Mouse (Mus musculus) G1E (cell line): ENCODE measurements around the gene Phf6. TPM values are rescaled to one million over a fixed set of nuclear protein-coding genes. Genes with fewer than 3 reads are reported as not detected.
"Not testable (repeated sequence)": the region's sequence is repeated elsewhere in the genome, so short reads cannot be mapped to it uniquely, and the experiment has no call there.

Experiments
- ATAC-seq: 2 replicates; pipeline ENCODE4 v1.8.0; 2016; ENCODE audit warnings: mild to moderate bottlenecking; ENCODE audit not compliant: insufficient number of reproducible peaks, poor library complexity, low FRiP score, severe bottlenecking; ENCODE audit errors: extremely low read depth
- DNase-seq: peaks from one replicate; pipeline ENCODE4 v3.0.0; 2012; ENCODE audit warnings: low spot score
- H3K27me3 ChIP-seq: 2 replicates; pipeline ENCODE4 v1.6.1; 2012; ENCODE audit warnings: mild to moderate bottlenecking, low read length, inconsistent platforms; ENCODE audit not compliant: insufficient read depth
- H3K36me3 ChIP-seq: replicated peaks from 2 replicates; pipeline ENCODE3; 2012; ENCODE audit warnings: mild to moderate bottlenecking, inconsistent platforms
- H3K4me1 ChIP-seq: 2 replicates; pipeline ENCODE4 v1.6.1; 2012; ENCODE audit warnings: low read depth, low read length, inconsistent platforms, mixed read lengths; ENCODE audit not compliant: insufficient read depth
- H3K4me3 ChIP-seq: 2 replicates; pipeline ENCODE4 v1.5.1; 2012; ENCODE audit warnings: low read depth, mild to moderate bottlenecking, inconsistent platforms, low read length, moderate library complexity, mixed read lengths
- H3K9me3 ChIP-seq: replicated peaks from 2 replicates; pipeline ENCODE4 v1.6.1; 2012; ENCODE audit warnings: inconsistent platforms
- CTCF ChIP-seq: IDR thresholded peaks from 2 replicates; pipeline ENCODE4 v1.5.1; 2012; ENCODE audit warnings: low read depth, low read length, inconsistent platforms, mixed read lengths
- GATA1 ChIP-seq: IDR thresholded peaks from 2 replicates; pipeline ENCODE4 v1.6.1; 2012; ENCODE audit warnings: borderline replicate concordance, low read length, inconsistent platforms, mixed read lengths
- GATA2 ChIP-seq: IDR thresholded peaks from 2 replicates; pipeline ENCODE4 v1.6.1; 2012; ENCODE audit warnings: low read depth, low read length, inconsistent platforms, borderline replicate concordance
- POLR2AphosphoS5 ChIP-seq: IDR thresholded peaks from 2 replicates; pipeline ENCODE4 v1.6.1; 2012; ENCODE audit warnings: low read depth, low read length, inconsistent platforms; ENCODE audit not compliant: insufficient replicate concordance
- TAL1 ChIP-seq: conservative IDR thresholded peaks from 2 replicates; pipeline ENCODE4 v1.6.1; 2012; ENCODE audit warnings: low read depth, low read length, inconsistent platforms, mixed read lengths
- polyA plus RNA-seq: library from polyadenylated mRNA; stranded (reverse); fragments of >175 nt; gene quantifications from 2 replicates; pipeline ENCODE4 v1.2.3, GENCODE M21; 2012
- total RNA-seq, 2 experiments: library from RNA; stranded (forward) in 1 of 2; stranded (reverse) in 1 of 2; fragments of 200-1000 nt in 1 of 2; fragments of >200 nt in 1 of 2; fragmentation: Nextera tagmentation in 1 of 2; gene quantifications; 2 replicates each; pipeline ENCODE4 v1.2.3; 2014 to 2017

The Phf6 gene
- total and polyA plus RNA-seq, 3 experiments = 6.6 to 53.1 (median 45.9) TPM

- Histone ChIP-seq H3K27me3 (no peaks in the 10 kb centered on the region), H3K9me3 (no peaks in the 10 kb centered on the region), H3K4me3 (no peak overlapping the region), H3K36me3 (no peaks in the 10 kb centered on the region), H3K4me1 (peaks cover 8% of the 10 kb centered on the region)
- no peak for DNase-seq
- ATAC-seq = no peak
- TF ChIP-seq GATA1 (no peak), CTCF (no peak), POLR2AphosphoS5 (no peak), GATA2 (no peak), TAL1 (no peak)
Measured at GRCm38 (mm10) chrX:52972680-52973079, 60.6 kb downstream of the Phf6 start.

GRCm38 (mm10) chrX:52978576-52978975, 66.5 kb downstream of the Phf6 start:
- ATAC-seq (no peak), DNase-seq (no peak)
- no peaks in the 10 kb centered on the region for H3K4me1 ChIP-seq
- H3K27me3 ChIP-seq = no peaks in the 10 kb centered on the region
- H3K9me3 ChIP-seq = no peaks in the 10 kb centered on the region
- TF ChIP-seq TAL1 = no peak
- no peak for TF ChIP-seq POLR2AphosphoS5
- no peak for TF ChIP-seq GATA2
- TF ChIP-seq CTCF = no peak
- no peak for TF ChIP-seq GATA1
- no peak overlapping the region for H3K4me3 ChIP-seq
- H3K36me3 ChIP-seq = no peaks in the 10 kb centered on the region

- H3K9me3 ChIP-seq = no peaks in the 10 kb centered on the region
- DNase-seq = no peak
- H3K36me3 ChIP-seq = no peaks in the 10 kb centered on the region
- no peaks in the 10 kb centered on the region for H3K4me1 ChIP-seq
- no peak for ATAC-seq
- TF ChIP-seq TAL1 = no peak
- TF ChIP-seq GATA2 = no peak
- TF ChIP-seq GATA1 = no peak
- no peak for TF ChIP-seq CTCF
- TF ChIP-seq POLR2AphosphoS5 = no peak
- no peak overlapping the region for H3K4me3 ChIP-seq
- no peaks in the 10 kb centered on the region for H3K27me3 ChIP-seq
Measured at GRCm38 (mm10) chrX:52981378-52981777, 69.3 kb downstream of the Phf6 start.

GRCm38 (mm10) chrX:52987905-52988783, 76.1 kb downstream of the Phf6 start, which contains the start of gene Hprt:
Gene Hprt, plus strand, starts transcription at chrX:52988137.
- TF ChIP-seq CTCF = no peak
- TF ChIP-seq GATA2 = no peak
- no peak for TF ChIP-seq TAL1
- TF ChIP-seq GATA1 = no peak
- peak within 1 kb of the TSS; percentile 74 for H3K4me3 ChIP-seq
- H3K9me3 ChIP-seq = no peaks in the 10 kb centered on the region
- peak; percentile 70 for DNase-seq
- peaks cover 3% of the 10 kb centered on the region; the same call in 1 of the 2 replicates for H3K4me1 ChIP-seq
- H3K36me3 ChIP-seq = peaks cover 7% of the 10 kb centered on the region
- ATAC-seq = peak; percentile 93
- H3K27me3 ChIP-seq = no peaks in the 10 kb centered on the region

GRCm38 (mm10) chrX:52994726-52995125, 82.7 kb downstream of the Phf6 start:
- H3K36me3 ChIP-seq = peaks cover 33% of the 10 kb centered on the region
- not testable (repeated sequence) for H3K27me3 ChIP-seq, H3K9me3 ChIP-seq, H3K4me1 ChIP-seq, ATAC-seq, DNase-seq, H3K4me3 ChIP-seq

GRCm38 (mm10) chrX:53004887-53005286, 92.8 kb downstream of the Phf6 start:
- H3K4me1 ChIP-seq, H3K4me3 ChIP-seq, H3K9me3 ChIP-seq, H3K27me3 ChIP-seq, ATAC-seq, DNase-seq: not testable (repeated sequence)
- H3K36me3 ChIP-seq = peaks cover 55% of the 10 kb centered on the region

GRCm38 (mm10) chrX:53006062-53006461, 94.0 kb downstream of the Phf6 start:
- no peak for DNase-seq
- H3K4me3 ChIP-seq = no peak overlapping the region
- no peaks in the 10 kb centered on the region for H3K4me1 ChIP-seq
- TF ChIP-seq CTCF (peak; percentile 56), TAL1 (no peak)
- no peaks in the 10 kb centered on the region for H3K9me3 ChIP-seq
- no peaks in the 10 kb centered on the region for H3K27me3 ChIP-seq
- peak; percentile 22; the same call in 1 of the 2 replicates for ATAC-seq
- H3K36me3 ChIP-seq = peaks cover 53% of the 10 kb centered on the region

Other genes starting within 250 kb of the Phf6 start
- not detected in 2 replicates for gene Ccdc160, start 121.1 kb upstream of the Phf6 start, total RNA-seq (2014; fragmentation: Nextera tagmentation)
- gene Ccdc160, start 121.1 kb upstream of the Phf6 start, total RNA-seq (2017) = 0.22 TPM in 1 of 2 replicates, not detected in the other
- gene Ccdc160, start 121.1 kb upstream of the Phf6 start, polyA plus RNA-seq = not detected in 2 replicates
- gene Hprt, start 75.9 kb downstream of the Phf6 start, total RNA-seq (2014; fragmentation: Nextera tagmentation) = 184 and 206 TPM in 2 replicates
- gene Hprt, start 75.9 kb downstream of the Phf6 start, total RNA-seq (2017) = 412 and 435 TPM in 2 replicates
- 7.2 and 13.1 TPM in 2 replicates for gene Hprt, start 75.9 kb downstream of the Phf6 start, polyA plus RNA-seq